In the genomic region with DNA sequence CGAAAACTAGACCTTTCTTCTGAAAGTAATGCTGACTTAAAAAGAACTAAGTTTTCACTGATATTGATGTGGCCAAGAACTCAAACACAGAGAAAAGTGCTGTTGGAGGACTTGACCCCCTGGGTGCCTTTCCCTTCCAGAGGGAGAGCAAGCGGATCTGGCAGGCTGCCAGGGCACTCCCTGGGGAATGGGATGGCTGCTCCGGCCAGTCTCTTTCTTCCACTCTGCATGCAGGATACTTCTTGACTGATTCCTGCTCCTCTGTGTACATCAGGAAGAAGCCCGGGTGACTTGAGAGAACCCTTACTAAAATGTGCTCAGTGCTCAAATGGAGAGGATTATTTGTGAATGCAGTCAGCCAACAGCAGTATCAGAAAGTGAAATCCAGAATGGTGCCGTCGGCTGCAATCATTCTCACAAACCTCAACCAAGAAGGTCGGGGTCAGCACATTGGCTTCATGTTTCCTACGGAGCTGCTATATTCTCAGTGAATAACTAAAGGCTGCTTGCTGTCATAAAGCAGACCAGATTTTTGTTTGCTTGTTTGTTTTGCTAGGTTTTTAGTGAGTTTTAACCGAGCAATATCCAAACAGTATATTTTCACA, we compare ENCODE assay signal across 8 mouse cellular contexts.
DNase-seq lines count a peak whose midpoint lies in the region; ATAC-seq and TF ChIP-seq lines count a peak whose summit lies in the region.

No protein-coding gene starts in this region.

- no peak overlapping the region for H3K9ac ChIP-seq in embryonic facial prominence, embryonic 13.5 days
- 0 out of 2 replicates have a peak overlapping the region, but pooled peaks have one; percentile 10 for H3K9ac ChIP-seq in liver, embryonic 13.5 days

- 21% methylated on average over 9 of the region's 9 CpGs for WGBS in embryonic facial prominence, embryonic 13.5 days
- WGBS in liver, embryonic 13.5 days (ENCODE audit: insufficient replicate concordance): 58% methylated on average over 9 of the region's 9 CpGs
- 85% methylated on average over 9 of the region's 9 CpGs for WGBS in thymus, adult 2 months

- intact Hi-C loops in heart, postnatal 14 days (cut with DNase I): no loop called here

- TF ChIP-seq CTCF in thymus, adult 2 months (IDR thresholded peaks at IDR 0.05; ENCODE audit: borderline replicate concordance, control insufficient read depth, extremely low read depth, insufficient read depth, low read length, poor library complexity): no peak

- H3K27me3 ChIP-seq in embryonic facial prominence, embryonic 13.5 days: no peaks in the 10 kb centered on the region
- H3K27me3 ChIP-seq in liver, embryonic 13.5 days: peaks cover 30% of the 10 kb centered on the region
- H3K27me3 ChIP-seq in thymus, adult 2 months (ENCODE audit: control insufficient read depth, insufficient read depth, low read length): no peaks in the 10 kb centered on the region

- no peak for TF ChIP-seq POLR2A in thymus, adult 2 months (IDR thresholded peaks at IDR 0.05; ENCODE audit: control insufficient read depth, extremely low read depth, insufficient read depth, low read length, poor library complexity)

- no peaks in the 10 kb centered on the region for H3K9me3 ChIP-seq in embryonic facial prominence, embryonic 13.5 days
- H3K9me3 ChIP-seq in liver, embryonic 13.5 days (replicated peaks): no peaks in the 10 kb centered on the region

- H3K27ac ChIP-seq in embryonic facial prominence, embryonic 13.5 days: peak overlapping the region; percentile 51; the same call in 1 of the 2 replicates
- no peak overlapping the region for H3K27ac ChIP-seq in liver, embryonic 13.5 days
- H3K27ac ChIP-seq in thymus, adult 2 months (ENCODE audit: control insufficient read depth, insufficient read depth, low read length): no peak overlapping the region

- H3K36me3 ChIP-seq in embryonic facial prominence, embryonic 13.5 days: no peaks in the 10 kb centered on the region
- no peaks in the 10 kb centered on the region for H3K36me3 ChIP-seq in liver, embryonic 13.5 days
- H3K36me3 ChIP-seq in thymus, adult 2 months (ENCODE audit: control insufficient read depth, insufficient read depth, low read length): no peaks in the 10 kb centered on the region

- no peak overlapping the region for H3K4me3 ChIP-seq in embryonic facial prominence, embryonic 13.5 days
- H3K4me3 ChIP-seq in liver, embryonic 13.5 days (replicated peaks): no peak overlapping the region
- H3K4me3 ChIP-seq in thymus, adult 2 months (ENCODE audit: control insufficient read depth, insufficient read depth, low read length): no peak overlapping the region

- ATAC-seq in embryonic facial prominence, embryonic 13.5 days (ENCODE audit: insufficient number of reproducible peaks, insufficient read depth, low FRiP score, low TSS enrichment, low read depth): no peak
- ATAC-seq in liver, embryonic 13.5 days (ENCODE audit: low read depth): no peak

- DNase-seq in right cerebral cortex, postnatal 4 days: peak; percentile 65
- DNase-seq in right cerebral cortex, adult 2 months (ENCODE audit: low spot score in 2 of 2): no peak
- DNase-seq in heart, postnatal 14 days: peak; percentile 88 to 91
- no peak for DNase-seq in liver, embryonic 13.5 days
- DNase-seq in retina, postnatal 1 day: peak; percentile 75
- no peak for DNase-seq in thymus, adult 2 months
- no peak for DNase-seq in spleen, postnatal 36 days (ENCODE audit: low spot score in 2 of 2)

- no peak overlapping the region for H3K4me2 ChIP-seq in embryonic facial prominence, embryonic 13.5 days
- H3K4me2 ChIP-seq in liver, embryonic 13.5 days: no peak overlapping the region

- H3K4me1 ChIP-seq in embryonic facial prominence, embryonic 13.5 days: peaks cover 46% of the 10 kb centered on the region
- peaks cover 56% of the 10 kb centered on the region for H3K4me1 ChIP-seq in liver, embryonic 13.5 days (replicated peaks)
- peaks cover 27% of the 10 kb centered on the region for H3K4me1 ChIP-seq in thymus, adult 2 months (replicated peaks; ENCODE audit: control insufficient read depth, insufficient read depth, low read length)

Comparison
In these comparisons a context has a peak if more than half of its experiments do, and no peak if none do; other contexts are left out.
1. DNase-seq: peak in right cerebral cortex, postnatal 4 days (single experiment), heart, postnatal 14 days (2 of 2) and retina, postnatal 1 day (single experiment); none in right cerebral cortex, adult 2 months (0 of 2), liver, embryonic 13.5 days (single experiment), thymus, adult 2 months (single experiment) and spleen, postnatal 36 days (0 of 2).